ENCODE assay signal across 8 mouse cellular contexts in the genomic region with DNA sequence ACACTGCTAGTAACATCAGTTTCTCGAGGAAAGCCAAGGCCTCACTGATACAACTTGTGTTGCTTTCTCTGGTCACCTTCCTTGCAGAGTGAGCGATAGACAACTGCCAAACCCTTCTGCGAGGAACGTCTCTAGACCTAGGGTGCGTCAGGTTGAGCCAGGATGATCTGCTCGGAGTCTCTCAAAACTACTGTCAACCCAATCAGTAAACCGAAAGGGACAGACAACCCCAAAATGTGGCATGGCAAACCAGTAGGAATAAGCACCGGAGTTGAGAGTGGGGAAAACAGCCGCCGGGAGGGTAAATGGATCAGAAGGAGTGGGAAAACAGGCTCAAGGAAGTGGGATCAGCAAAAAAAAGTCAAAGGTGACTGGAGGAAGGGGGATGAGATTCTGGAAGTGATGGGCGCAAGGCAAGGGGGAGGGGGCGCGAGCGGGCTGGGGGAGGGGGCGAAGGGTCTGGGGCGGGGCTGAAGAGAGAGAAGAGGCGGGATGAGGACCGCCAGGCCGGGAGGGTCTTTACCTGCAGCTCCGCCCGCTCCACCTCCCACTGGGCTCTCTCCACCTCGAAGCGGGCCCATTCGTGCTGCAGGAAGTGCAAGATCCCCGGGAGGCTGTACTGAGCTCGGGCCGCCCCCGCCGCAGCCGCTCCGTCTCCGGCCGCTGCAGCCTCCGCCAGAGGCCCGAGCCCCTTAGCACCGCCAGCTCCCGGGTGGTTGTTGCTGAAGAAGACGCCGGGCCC. TPM values are rescaled to one million over a fixed set of nuclear protein-coding genes. Genes with fewer than 3 reads are reported as not detected.
A peak's percentile ranks its signal among the peaks of the same experiment; 100 is the strongest.
DNase-seq lines count a peak whose midpoint lies in the region; ATAC-seq and TF ChIP-seq lines count a peak whose summit lies in the region.

No protein-coding gene starts in this region.

- DNase-seq in heart, adult 11 months = peak; percentile 93
- no peak for DNase-seq in heart, adult 8-10 months (ENCODE audit: low spot score)
- peak; percentile 43 for DNase-seq in CD4-positive, CD25-positive, alpha-beta regulatory T cell, adult 2 months (ENCODE audit: low read depth, low spot score)
- peak; percentile 82 for DNase-seq in forebrain, embryonic 11.5 days (ENCODE audit: low spot score)

- H3K27me3 ChIP-seq in forebrain, embryonic 11.5 days (ENCODE audit: control insufficient read depth, insufficient read depth, low read length) = no peaks in the 10 kb centered on the region
- no peaks in the 10 kb centered on the region for H3K27me3 ChIP-seq in lung, embryonic 15.5 days
- H3K27me3 ChIP-seq in small intestine, adult 2 months (ENCODE audit: control insufficient read depth, insufficient read depth, low read length) = no peaks in the 10 kb centered on the region

- H3K4me2 ChIP-seq in forebrain, embryonic 11.5 days (ENCODE audit: low read depth, low read length, severe bottlenecking) = peak overlapping the region; percentile 78
- peak overlapping the region; percentile 71 for H3K4me2 ChIP-seq in lung, embryonic 15.5 days

- H3K27ac ChIP-seq in brown adipose tissue, adult 24 weeks (replicated peaks; ENCODE audit: low read depth, low read length) = peak overlapping the region; percentile 22; the same call in 1 of the 2 replicates
- H3K27ac ChIP-seq in forebrain, embryonic 11.5 days (ENCODE audit: low read depth, low read length) = peak overlapping the region; percentile 66; the same call in 1 of the 2 replicates
- H3K27ac ChIP-seq in lung, embryonic 15.5 days = peak overlapping the region; percentile 94
- peak overlapping the region; percentile 85 for H3K27ac ChIP-seq in small intestine, adult 2 months (ENCODE audit: insufficient read depth, low read depth, low read length)

- peaks cover 14% of the 10 kb centered on the region; the same call in 1 of the 2 replicates for H3K4me1 ChIP-seq in brown adipose tissue, adult 24 weeks (ENCODE audit: control insufficient read depth, insufficient read depth, insufficient read length, low read length)
- H3K4me1 ChIP-seq in forebrain, embryonic 11.5 days (replicated peaks; ENCODE audit: control insufficient read depth, insufficient read depth, low read length) = peaks cover 8% of the 10 kb centered on the region; the same call in 1 of the 2 replicates
- peaks cover 15% of the 10 kb centered on the region for H3K4me1 ChIP-seq in lung, embryonic 15.5 days
- H3K4me1 ChIP-seq in small intestine, adult 2 months (ENCODE audit: control insufficient read depth, insufficient read depth, insufficient read length, low read length) = peaks cover 7% of the 10 kb centered on the region; the same call in 1 of the 2 replicates

- no peak; the same call in 1 of the 2 replicates for ATAC-seq in forebrain, embryonic 11.5 days (replicated peaks; ENCODE audit: low FRiP score)
- peak; percentile 47 for ATAC-seq in inflammation-experienced regulatory T-cells, adult 6 months
- ATAC-seq in lung, embryonic 15.5 days (ENCODE audit: borderline replicate concordance, extremely low read depth, low FRiP score, low TSS enrichment) = peak; percentile 82

- H3K36me3 ChIP-seq in forebrain, embryonic 11.5 days (ENCODE audit: control insufficient read depth, insufficient read depth, low read length) = no peaks in the 10 kb centered on the region
- no peaks in the 10 kb centered on the region for H3K36me3 ChIP-seq in lung, embryonic 15.5 days
- no peaks in the 10 kb centered on the region for H3K36me3 ChIP-seq in small intestine, adult 2 months (ENCODE audit: control insufficient read depth, insufficient read depth, low read length)

- TF ChIP-seq POLR2A in small intestine, adult 2 months (IDR thresholded peaks at IDR 0.05; ENCODE audit: low read depth, low read length) = no peak

- peak overlapping the region; percentile 89 for H3K4me3 ChIP-seq in brown adipose tissue, adult 24 weeks (ENCODE audit: insufficient read depth, low read depth, low read length)
- peak overlapping the region; percentile 88 for H3K4me3 ChIP-seq in forebrain, embryonic 11.5 days (ENCODE audit: low read depth, low read length)
- peak overlapping the region; percentile 91 for H3K4me3 ChIP-seq in lung, embryonic 15.5 days
- peak overlapping the region; percentile 97 for H3K4me3 ChIP-seq in small intestine, adult 2 months (ENCODE audit: low read depth, low read length)

- no peak for TF ChIP-seq CTCF in small intestine, adult 2 months (IDR thresholded peaks at IDR 0.05; ENCODE audit: extremely low read depth, insufficient read length, insufficient replicate concordance, low read depth, low read length)

- peak overlapping the region; percentile 93 for H3K9ac ChIP-seq in forebrain, embryonic 11.5 days (ENCODE audit: low read length)
- peak overlapping the region; percentile 92 for H3K9ac ChIP-seq in lung, embryonic 15.5 days

- WGBS in forebrain, embryonic 11.5 days = under 1% methylated on average over 33 of the region's 39 CpGs
- under 1% methylated on average over 36 of the region's 39 CpGs for WGBS in lung, embryonic 15.5 days
- under 1% methylated on average over 38 of the region's 39 CpGs for WGBS in small intestine, adult 2 months

- H3K9me3 ChIP-seq in forebrain, embryonic 11.5 days (ENCODE audit: control insufficient read depth, low read length) = no peaks in the 10 kb centered on the region
- no peaks in the 10 kb centered on the region for H3K9me3 ChIP-seq in lung, embryonic 15.5 days

RNA-seq across cellular contexts. Expression of a gene that starts 1.1 kb away (rescaled TPM):
- 10 to 100 TPM; 20.0 to 25.9 (median 24.3) TPM for total RNA-seq in heart, adult 8-10 months (2022)
- polyA plus RNA-seq in brown adipose tissue, adult 24 weeks (2012; ENCODE audit: insufficient read depth, insufficient read length, missing spikeins) = 6.4 and 7.8 TPM in 2 replicates
- polyA plus RNA-seq in forebrain, embryonic 11.5 days (2014; fragmentation: Nextera tagmentation; extraction: Ambion mirVana) = 6.7 and 8.5 TPM in 2 replicates
- polyA plus RNA-seq in inflammation-experienced regulatory T-cells, adult 6 months (2017; shearing (Covaris generic)) = 10 to 100 TPM in 1 of 3 experiments, 1 to 10 TPM in 2; 7.7 to 10.3 (median 9.6) TPM
- 4.9 and 5.2 TPM in 2 replicates for polyA plus RNA-seq in lung, embryonic 15.5 days (2015; fragmentation: Nextera tagmentation; extraction: Ambion mirVana)
- polyA plus RNA-seq in small intestine, adult 2 months (2012; rRNA removed) = 2.6 and 5.6 TPM in 2 replicates

Comparison
In these comparisons a context has a peak if more than half of its experiments do, and no peak if none do; other contexts are left out.
1. H3K27ac ChIP-seq: peak in every context shown above with its lines; median percentile 94 in lung, embryonic 15.5 days; 85 in small intestine, adult 2 months; 66 in forebrain, embryonic 11.5 days; 22 in brown adipose tissue, adult 24 weeks.